Mouse (Mus musculus) lung, embryonic 15.5 days (tissue): ENCODE results near the gene Agpat4. TPM values are rescaled to one million over a fixed set of nuclear protein-coding genes. Genes with fewer than 3 reads are reported as not detected.
"Not testable (repeated sequence)": the region's sequence is repeated elsewhere in the genome, so short reads cannot be mapped to it uniquely, and the experiment has no call there.

Experiments
- ATAC-seq: fragments of 200-750 bp; cut with Nextera tagmentation; 2 replicates; pipeline ENCODE4 v1.8.0; 2017; ENCODE audit warnings: moderate number of reproducible peaks, borderline replicate concordance; ENCODE audit not compliant: low FRiP score, low TSS enrichment; ENCODE audit errors: extremely low read depth
- H3K27ac ChIP-seq: fragments of 300-500 bp; sonication (generic); 2 replicates; pipeline ENCODE4 v1.5.1; 2015; ENCODE audit warnings: moderate library complexity, mild to moderate bottlenecking, inconsistent platforms
- H3K27me3 ChIP-seq: fragments of 300-500 bp; sonication (generic); 2 replicates; pipeline ENCODE4 v1.6.1; 2015; ENCODE audit warnings: inconsistent platforms
- H3K36me3 ChIP-seq: fragments of 300-500 bp; sonication (generic); 2 replicates; pipeline ENCODE4 v1.6.1; 2015; ENCODE audit warnings: inconsistent platforms
- H3K4me1 ChIP-seq: fragments of 300-500 bp; sonication (generic); 2 replicates; pipeline ENCODE4 v1.6.1; 2015; ENCODE audit warnings: inconsistent platforms
- H3K4me2 ChIP-seq: fragments of 300-500 bp; sonication (generic); 2 replicates; pipeline ENCODE4 v1.6.1; 2015; ENCODE audit warnings: inconsistent platforms, mild to moderate bottlenecking, moderate library complexity
- H3K4me3 ChIP-seq: fragments of 300-500 bp; sonication (generic); 2 replicates; pipeline ENCODE4 v1.5.1; 2015; ENCODE audit warnings: mild to moderate bottlenecking, inconsistent platforms
- H3K9ac ChIP-seq: fragments of 300-500 bp; sonication (generic); 2 replicates; pipeline ENCODE4 v1.6.1; 2015; ENCODE audit warnings: inconsistent platforms
- H3K9me3 ChIP-seq: fragments of 300-500 bp; sonication (generic); 2 replicates; pipeline ENCODE4 v1.6.1; 2016; ENCODE audit warnings: inconsistent platforms
- WGBS: fragments of 180-500 bp; shearing (Covaris S2); methylation state at CpG from one replicate; pipeline ENCODE4 v1.1.7; 2015; 5-methylcytosine and 5-hydroxymethylcytosine counted together
- polyA plus RNA-seq: library from polyadenylated mRNA; unstranded; fragments of >200 nt; fragmentation: Nextera tagmentation; extraction: Ambion mirVana; gene quantifications from 2 replicates; pipeline ENCODE4 v1.2.1, GENCODE M21; 2015

Gene Agpat4
- polyA plus RNA-seq, 1 experiment from 2014 or later = 43.7 TPM

DNA sequence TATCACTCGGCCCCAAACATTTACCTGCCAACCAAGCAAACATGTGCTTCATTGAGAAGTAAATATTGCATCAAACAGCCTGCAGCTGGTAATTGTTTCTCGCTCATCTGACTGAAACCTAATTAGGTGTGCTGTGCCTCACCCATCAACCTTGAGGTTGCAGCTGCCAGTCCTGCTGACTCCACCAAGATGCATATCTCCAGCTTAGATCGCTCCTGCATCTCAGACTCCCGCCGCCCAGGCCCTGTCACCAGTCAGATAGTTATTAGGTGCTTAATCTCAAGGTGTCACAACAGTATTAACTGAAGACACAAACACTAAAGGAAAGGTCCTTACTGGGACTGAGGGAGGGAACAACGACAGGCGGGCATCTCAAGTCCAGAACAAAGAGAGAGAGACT is 14.3 kb upstream of the Agpat4 start:
- no peaks in the 10 kb centered on the region for H3K4me1 ChIP-seq
- H3K9ac ChIP-seq = no peak overlapping the region
- ATAC-seq = no peak
- 43% methylated on average over 7 of the region's 7 CpGs for WGBS
- H3K27ac ChIP-seq = no peak overlapping the region
- H3K9me3 ChIP-seq = no peaks in the 10 kb centered on the region
- no peaks in the 10 kb centered on the region for H3K36me3 ChIP-seq
- H3K4me2 ChIP-seq = no peak overlapping the region
- H3K4me3 ChIP-seq = no peak overlapping the region
- no peaks in the 10 kb centered on the region for H3K27me3 ChIP-seq

GRCm38 (mm10) chr17:12104690-12105089 is 13.8 kb upstream of the Agpat4 start:
- Histone ChIP-seq H3K9ac (no peak overlapping the region), H3K4me2 (no peak overlapping the region), H3K27ac (no peak overlapping the region), H3K4me1 (no peaks in the 10 kb centered on the region), H3K4me3 (no peak overlapping the region), H3K9me3 (no peaks in the 10 kb centered on the region), H3K36me3 (no peaks in the 10 kb centered on the region), H3K27me3 (no peaks in the 10 kb centered on the region)
- ATAC-seq = no peak
- WGBS = 74% methylated on average over 6 of the region's 6 CpGs

GRCm38 (mm10) chr17:12106255-12106654 is 12.2 kb upstream of the Agpat4 start:
- no peak overlapping the region for H3K4me2 ChIP-seq
- H3K9me3 ChIP-seq = no peaks in the 10 kb centered on the region
- H3K9ac ChIP-seq = no peak overlapping the region
- H3K4me1 ChIP-seq = no peaks in the 10 kb centered on the region
- H3K27me3 ChIP-seq = no peaks in the 10 kb centered on the region
- H3K4me3 ChIP-seq = no peak overlapping the region
- H3K27ac ChIP-seq = no peak overlapping the region
- no peak for ATAC-seq
- H3K36me3 ChIP-seq = no peaks in the 10 kb centered on the region
- WGBS = 60% methylated on average over 4 of the region's 4 CpGs

DNA sequence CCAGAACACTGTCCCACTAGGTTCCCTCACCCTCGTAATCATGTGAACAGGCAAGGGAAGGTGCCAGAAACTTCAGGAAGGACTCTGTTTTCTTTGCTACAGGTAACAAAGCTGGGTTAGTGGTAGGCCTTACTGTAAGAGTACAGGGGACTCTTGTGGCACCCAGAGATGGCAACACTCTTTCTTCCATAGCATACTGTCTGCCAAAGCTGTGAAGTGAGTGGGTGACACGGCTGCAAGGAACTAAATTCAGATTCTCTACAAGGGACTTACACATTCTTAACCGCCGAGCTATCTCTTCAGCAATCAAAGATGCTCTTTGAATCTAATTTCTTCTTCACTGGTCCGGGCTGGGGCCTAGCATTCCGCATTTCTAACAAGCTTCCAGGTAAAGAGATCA is 4.9 kb upstream of the Agpat4 start:
- Histone ChIP-seq H3K9me3 (no peaks in the 10 kb centered on the region), H3K4me1 (peaks cover 8% of the 10 kb centered on the region)

GRCm38 (mm10) chr17:12115086-12115485 is 3.4 kb upstream of the Agpat4 start:
- Histone ChIP-seq H3K4me2 (no peak overlapping the region), H3K27me3 (no peaks in the 10 kb centered on the region), H3K27ac (no peak overlapping the region), H3K4me3 (no peak overlapping the region), H3K9ac (no peak overlapping the region), H3K36me3 (no peaks in the 10 kb centered on the region), H3K4me1 (peaks cover 9% of the 10 kb centered on the region), H3K9me3 (no peaks in the 10 kb centered on the region)
- 81% methylated on average over 2 of the region's 2 CpGs for WGBS
- ATAC-seq = no peak

More for the DNA sequence above, 4.9 kb upstream of the Agpat4 start:
- Histone ChIP-seq H3K4me2 (no peak overlapping the region), H3K4me3 (no peak overlapping the region), H3K27ac (no peak overlapping the region), H3K9ac (no peak overlapping the region), H3K36me3 (no peaks in the 10 kb centered on the region), H3K27me3 (no peaks in the 10 kb centered on the region)
- 85% methylated on average over 6 of the region's 6 CpGs for WGBS
- ATAC-seq = no peak

DNA sequence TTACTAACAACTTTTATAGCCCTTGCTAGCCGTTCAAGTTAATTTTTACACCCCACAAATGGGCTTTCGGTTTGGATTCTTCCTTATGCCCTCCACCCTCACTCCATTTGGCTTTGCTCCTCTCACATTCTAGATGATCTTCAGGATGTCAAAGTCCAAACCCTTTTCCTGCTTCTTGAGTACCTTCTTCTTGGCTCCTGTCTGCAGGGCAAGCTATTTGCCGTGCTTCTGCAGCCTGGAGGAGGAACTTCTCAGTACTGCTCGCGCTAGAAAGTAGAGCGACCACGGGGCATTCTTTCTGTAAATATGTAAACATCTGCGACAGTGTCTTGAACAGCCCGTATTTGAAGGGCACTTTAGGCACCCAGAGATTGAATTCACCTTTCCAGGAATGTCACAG is 373 bp upstream of the Agpat4 start:
- WGBS = 4% methylated on average over 9 of the region's 9 CpGs
- H3K27ac ChIP-seq = peak overlapping the region; percentile 96; the same call in 1 of the 2 replicates
- H3K9me3 ChIP-seq = no peaks in the 10 kb centered on the region
- peaks cover 20% of the 10 kb centered on the region for H3K4me1 ChIP-seq
- H3K9ac ChIP-seq = peak overlapping the region; percentile 65
- ATAC-seq = no peak
- H3K4me3 ChIP-seq = peak overlapping the region; percentile 72
- H3K27me3 ChIP-seq = no peaks in the 10 kb centered on the region
- H3K36me3 ChIP-seq = no peaks in the 10 kb centered on the region
- peak overlapping the region; percentile 97 for H3K4me2 ChIP-seq

GRCm38 (mm10) chr17:12118926-12119641 is 580 bp downstream of the Agpat4 start:
- peak overlapping the region; percentile 65 for H3K9ac ChIP-seq
- peak overlapping the region; percentile 72 for H3K4me3 ChIP-seq
- H3K4me2 ChIP-seq = peak overlapping the region; percentile 97
- peaks cover 23% of the 10 kb centered on the region for H3K4me1 ChIP-seq
- peak overlapping the region; percentile 96 for H3K27ac ChIP-seq
- under 1% methylated on average over 30 of the region's 30 CpGs for WGBS
- no peaks in the 10 kb centered on the region for H3K36me3 ChIP-seq
- ATAC-seq = peak; percentile 97
- H3K27me3 ChIP-seq = no peaks in the 10 kb centered on the region
- H3K9me3 ChIP-seq = no peaks in the 10 kb centered on the region

DNA sequence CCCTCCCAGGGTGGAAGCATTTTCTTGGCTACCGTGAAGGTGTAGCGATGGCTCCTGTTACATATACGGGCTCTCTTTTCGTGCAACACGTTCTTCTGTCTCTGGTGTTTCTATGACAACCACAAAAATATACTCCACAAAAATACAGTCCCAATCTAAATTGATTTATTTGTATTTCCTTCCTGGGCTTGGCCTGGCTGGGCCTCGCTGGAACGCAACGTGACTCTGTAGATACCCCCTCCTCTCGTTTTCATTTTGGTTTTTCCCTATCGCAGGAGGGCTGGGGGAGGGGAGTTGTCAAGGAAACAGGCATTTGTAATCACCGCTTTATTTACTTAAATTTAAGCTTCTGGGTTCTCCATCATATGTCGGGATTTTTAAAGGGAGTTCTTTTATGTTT is 1.2 kb downstream of the Agpat4 start:
- peak overlapping the region; percentile 96 for H3K27ac ChIP-seq
- peak overlapping the region; percentile 72 for H3K4me3 ChIP-seq
- peak overlapping the region; percentile 97 for H3K4me2 ChIP-seq
- H3K27me3 ChIP-seq = no peaks in the 10 kb centered on the region
- peaks cover 26% of the 10 kb centered on the region for H3K4me1 ChIP-seq
- peak overlapping the region; percentile 65 for H3K9ac ChIP-seq
- no peaks in the 10 kb centered on the region for H3K36me3 ChIP-seq
- H3K9me3 ChIP-seq = no peaks in the 10 kb centered on the region
- WGBS = under 1% methylated on average over 12 of the region's 12 CpGs
- ATAC-seq = peak; percentile 41; the same call in 1 of the 2 replicates

- Histone ChIP-seq H3K9ac (peak overlapping the region; percentile 65; the same call in 1 of the 2 replicates), H3K4me1 (peaks cover 26% of the 10 kb centered on the region)
- WGBS = 24% methylated on average over 5 of the region's 5 CpGs
Measured at GRCm38 (mm10) chr17:12120268-12120667, 1.8 kb downstream of the Agpat4 start.

GRCm38 (mm10) chr17:12121226-12121794 is 2.8 kb downstream of the Agpat4 start:
- peak overlapping the region; percentile 97; the same call in 1 of the 2 replicates for H3K4me2 ChIP-seq
- WGBS = 86% methylated on average over 7 of the region's 7 CpGs
- no peak overlapping the region for H3K4me3 ChIP-seq
- no peak overlapping the region for H3K9ac ChIP-seq
- no peaks in the 10 kb centered on the region for H3K27me3 ChIP-seq
- no peak for ATAC-seq
- peaks cover 26% of the 10 kb centered on the region for H3K4me1 ChIP-seq
- no peak overlapping the region for H3K27ac ChIP-seq
- H3K9me3 ChIP-seq = no peaks in the 10 kb centered on the region
- H3K36me3 ChIP-seq = peaks cover 8% of the 10 kb centered on the region; the same call in 1 of the 2 replicates

More at GRCm38 (mm10) chr17:12120268-12120667, 1.8 kb downstream of the Agpat4 start:
- H3K4me2 ChIP-seq = peak overlapping the region; percentile 97
- 0 out of 2 replicates have a peak, but pooled peaks cover 4% of the 10 kb centered on the region for H3K36me3 ChIP-seq
- H3K9me3 ChIP-seq = no peaks in the 10 kb centered on the region
- peak overlapping the region; percentile 96; the same call in 1 of the 2 replicates for H3K27ac ChIP-seq
- ATAC-seq = no peak
- H3K27me3 ChIP-seq = no peaks in the 10 kb centered on the region
- H3K4me3 ChIP-seq = peak overlapping the region; percentile 72

DNA sequence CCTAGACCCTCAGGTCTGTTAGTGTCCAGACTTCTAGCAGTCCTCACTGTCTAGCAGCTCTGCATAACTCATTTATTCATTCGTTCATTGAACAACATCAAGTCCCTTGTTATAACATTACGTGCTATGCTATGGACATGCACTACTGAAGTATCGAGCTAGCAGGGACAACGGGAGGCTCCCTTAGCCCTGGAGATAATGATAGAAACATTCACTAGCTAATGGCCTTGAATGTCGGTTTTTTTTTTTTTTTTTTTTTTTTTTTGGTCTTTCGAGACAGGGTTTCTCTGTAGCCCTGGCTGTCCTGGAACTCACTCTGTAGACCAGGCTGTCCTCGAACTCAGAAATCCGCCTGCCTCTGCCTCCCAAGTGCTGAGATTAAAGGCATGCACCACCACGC is 3.8 kb downstream of the Agpat4 start:
- H3K4me1 ChIP-seq = peaks cover 26% of the 10 kb centered on the region
- not testable (repeated sequence) for H3K4me2 ChIP-seq, H3K36me3 ChIP-seq, H3K27me3 ChIP-seq, H3K4me3 ChIP-seq, H3K27ac ChIP-seq, H3K9ac ChIP-seq, H3K9me3 ChIP-seq, ATAC-seq
- WGBS = 85% methylated on average over 9 of the region's 9 CpGs

DNA sequence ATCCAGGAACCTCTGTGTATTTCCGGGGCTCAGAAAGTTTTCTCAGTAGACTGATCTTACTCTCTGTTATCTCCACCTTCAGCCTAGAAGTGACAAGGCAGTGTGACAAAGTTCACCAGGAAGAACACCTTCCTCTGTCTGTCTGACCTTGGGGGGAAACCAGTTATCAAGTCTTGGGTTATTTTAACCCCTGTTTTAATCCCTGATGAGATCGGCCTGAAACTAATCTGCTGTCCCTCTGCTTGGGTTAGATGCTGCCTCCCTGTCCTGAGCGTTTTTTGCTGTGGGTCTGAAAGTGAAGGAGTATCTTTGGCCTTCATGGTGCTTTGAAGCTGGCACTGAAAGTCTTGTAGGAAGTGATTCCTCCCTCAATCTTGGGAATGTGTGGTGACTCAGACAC is 4.7 kb downstream of the Agpat4 start:
- H3K4me1 ChIP-seq = peaks cover 29% of the 10 kb centered on the region
- WGBS = 72% methylated on average over 3 of the region's 3 CpGs
- H3K4me2 ChIP-seq = no peak overlapping the region
- no peak overlapping the region for H3K4me3 ChIP-seq
- H3K27me3 ChIP-seq = no peaks in the 10 kb centered on the region
- H3K9me3 ChIP-seq = no peaks in the 10 kb centered on the region
- no peak overlapping the region for H3K27ac ChIP-seq
- H3K36me3 ChIP-seq = peaks cover 8% of the 10 kb centered on the region; the same call in 1 of the 2 replicates
- no peak for ATAC-seq
- H3K9ac ChIP-seq = no peak overlapping the region
